Mouse (Mus musculus): Measurements from ENCODE around the gene Carmil3.

GRCm38 (mm10) chr14:55507801-55508200 is 17.4 kb downstream of the Carmil3 start:
- TF ChIP-seq POLR2A (IDR thresholded peaks at IDR 0.05; ENCODE audit: insufficient read depth, low read depth, low read length) (no peak), CTCF (IDR thresholded peaks at IDR 0.05) (no peak), EP300 (IDR thresholded peaks at IDR 0.05; ENCODE audit: insufficient read depth, low read depth, low read length) (no peak)

All from heart, adult 2 months (tissue).